Mouse (Mus musculus): ENCODE results near the gene Irx6.

The Irx6 gene

DNA sequence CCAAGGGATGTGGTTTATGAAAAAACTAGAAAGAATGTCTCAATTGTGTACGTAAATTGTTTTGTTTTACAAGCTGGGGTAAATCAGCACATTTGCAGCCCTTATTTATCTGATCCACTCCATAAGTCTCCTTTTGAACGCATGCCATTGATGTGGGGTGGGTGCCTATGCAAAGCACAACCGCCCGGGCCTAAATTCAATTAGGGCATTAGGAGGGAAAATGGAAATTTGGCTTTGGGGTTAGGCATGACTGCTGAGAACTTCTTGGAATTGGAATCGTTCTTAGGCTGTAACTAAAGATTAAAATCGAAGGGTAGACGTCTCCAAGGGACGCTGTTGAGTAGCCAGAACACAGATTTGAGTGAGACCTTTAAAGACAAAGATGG is 47.8 kb downstream of the Irx6 start:
- DNase-seq (ENCODE audit: low spot score in 2 of 2): no peak

DNA sequence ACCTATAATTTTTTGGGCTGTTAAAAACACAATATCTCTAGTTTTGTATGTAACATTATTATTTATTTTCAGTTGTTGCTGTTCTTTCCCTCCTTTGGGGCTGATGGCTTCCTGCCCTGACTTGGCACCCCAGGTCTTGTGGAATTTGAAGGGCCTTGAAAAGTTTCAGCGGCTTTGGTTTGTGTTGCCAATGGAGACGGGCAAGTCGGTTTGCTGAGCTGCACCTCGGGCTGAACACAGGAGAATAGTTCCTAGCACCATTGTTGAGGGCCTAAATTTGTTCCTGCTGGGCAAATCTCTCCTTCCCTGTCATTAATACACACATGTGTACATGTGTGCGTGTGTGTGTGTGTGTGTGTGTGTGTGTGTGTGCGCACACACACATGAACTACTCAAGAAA is 49.2 kb downstream of the Irx6 start:
- DNase-seq (ENCODE audit: low spot score in 2 of 2): no peak

DNA sequence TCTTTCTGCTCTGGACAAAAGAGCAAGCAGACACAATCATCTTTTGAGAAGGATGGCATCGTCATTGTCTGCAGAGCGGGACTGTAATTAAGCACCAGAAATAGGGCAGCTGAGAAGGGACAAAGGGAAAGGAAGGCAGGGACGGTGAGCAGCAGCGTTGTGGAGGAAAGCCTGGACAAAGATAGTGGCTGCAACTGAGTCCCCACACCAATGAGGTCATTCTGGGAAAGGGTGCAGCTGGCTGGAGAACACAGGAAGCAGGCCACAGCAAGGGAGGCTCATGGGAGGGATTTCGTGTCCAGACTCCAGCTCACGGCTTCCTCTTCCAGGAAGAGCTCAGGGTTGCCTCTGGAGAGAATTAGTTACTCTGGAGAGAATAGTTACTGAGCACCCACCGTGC is 49.9 kb downstream of the Irx6 start:
- DNase-seq (ENCODE audit: low spot score in 2 of 2): no peak

DNA sequence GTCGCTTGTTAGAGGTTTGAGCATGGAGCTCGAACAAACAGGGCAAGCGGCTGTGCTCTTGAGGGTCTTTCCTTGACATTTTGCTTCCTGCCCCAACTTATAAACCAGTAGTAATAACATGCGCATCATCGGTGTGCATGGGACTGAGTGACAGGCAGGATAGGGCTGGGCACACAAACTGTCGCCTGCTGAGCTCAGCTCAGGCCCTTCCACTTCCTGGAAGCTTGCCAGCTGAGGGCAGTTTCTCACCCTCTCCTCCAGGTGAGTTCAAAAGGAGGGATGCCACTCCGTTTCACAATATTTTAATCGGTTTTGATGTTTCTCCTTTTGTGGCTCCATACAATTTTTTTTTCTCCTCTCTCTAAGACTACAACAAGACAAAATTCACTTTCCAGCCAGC is 50.3 kb downstream of the Irx6 start:
- DNase-seq (ENCODE audit: low spot score in 2 of 2): no peak

Measured in thymus, postnatal 10 days (tissue).